Mouse (Mus musculus) E14TG2a.4 (cell line): Measurements from ENCODE around the gene Serpinb1b.
A peak's percentile ranks its signal among the peaks of the same experiment; 100 is the strongest.

Experiments
- H3K27me3 ChIP-seq: 2 replicates; pipeline ENCODE4 v1.6.1; 2014; ENCODE audit warnings: low read length, control low read depth; ENCODE audit not compliant: insufficient read depth
- H3K36me3 ChIP-seq: 2 replicates; pipeline ENCODE4 v1.6.1; 2014; ENCODE audit warnings: low read length, control low read depth; ENCODE audit not compliant: insufficient read depth
- H3K4me1 ChIP-seq: replicated peaks from 2 replicates; pipeline ENCODE4 v1.6.1; 2014; ENCODE audit warnings: low read depth, low read length, control low read depth
- H3K4me3 ChIP-seq: replicated peaks from 2 replicates; pipeline ENCODE4 v1.5.1; 2014; ENCODE audit warnings: mild to moderate bottlenecking, low read length
- H3K9me3 ChIP-seq: 2 replicates; pipeline ENCODE4 v1.6.1; 2014; ENCODE audit warnings: low read length, control low read depth
- CTCF ChIP-seq: conservative IDR thresholded peaks from 2 replicates; pipeline ENCODE4 v1.5.1; 2014; ENCODE audit warnings: low read length
- NANOG ChIP-seq: IDR thresholded peaks from 2 replicates; pipeline ENCODE4 v1.6.1; 2014; ENCODE audit warnings: borderline replicate concordance, low read length, mixed read lengths
- POU5F1 ChIP-seq: IDR thresholded peaks from 2 replicates; pipeline ENCODE4 v1.6.1; 2014; ENCODE audit warnings: low read length, borderline replicate concordance

The Serpinb1b gene

GRCm38 (mm10) chr13:33067387-33067977, 10.9 kb upstream of the Serpinb1b start:
- Histone ChIP-seq H3K4me3 (no peak overlapping the region), H3K27me3 (no peaks in the 10 kb centered on the region), H3K4me1 (no peaks in the 10 kb centered on the region), H3K36me3 (no peaks in the 10 kb centered on the region), H3K9me3 (peaks cover 31% of the 10 kb centered on the region)
- TF ChIP-seq CTCF (no peak), NANOG (no peak), POU5F1 (no peak)

- Histone ChIP-seq H3K9me3 (peaks cover 24% of the 10 kb centered on the region), H3K4me3 (no peak overlapping the region), H3K27me3 (no peaks in the 10 kb centered on the region), H3K36me3 (no peaks in the 10 kb centered on the region), H3K4me1 (no peaks in the 10 kb centered on the region)
- TF ChIP-seq NANOG (no peak), CTCF (no peak), POU5F1 (no peak)
Observed at GRCm38 (mm10) chr13:33068164-33068563, 10.2 kb upstream of the Serpinb1b start.

GRCm38 (mm10) chr13:33071776-33072175, 6.6 kb upstream of the Serpinb1b start:
- Histone ChIP-seq H3K4me1 (no peaks in the 10 kb centered on the region), H3K36me3 (no peaks in the 10 kb centered on the region)
- TF ChIP-seq POU5F1 (no peak), NANOG (no peak), CTCF (no peak)

GRCm38 (mm10) chr13:33074029-33074428, 4.3 kb upstream of the Serpinb1b start:
- Histone ChIP-seq H3K4me1 (peaks cover 3% of the 10 kb centered on the region; the same call in 1 of the 2 replicates), H3K9me3 (peaks cover 7% of the 10 kb centered on the region; the same call in 1 of the 2 replicates), H3K36me3 (no peaks in the 10 kb centered on the region), H3K27me3 (no peaks in the 10 kb centered on the region), H3K4me3 (no peak overlapping the region)
- TF ChIP-seq POU5F1, result no peak
- TF ChIP-seq CTCF, result peak; percentile 19; the same call in 1 of the 2 replicates

More at GRCm38 (mm10) chr13:33071776-33072175, 6.6 kb upstream of the Serpinb1b start:
- H3K4me3 ChIP-seq, result no peak overlapping the region
- peaks cover 7% of the 10 kb centered on the region; the same call in 1 of the 2 replicates for H3K9me3 ChIP-seq
- H3K27me3 ChIP-seq, result no peaks in the 10 kb centered on the region

GRCm38 (mm10) chr13:33076247-33076646, 2.1 kb upstream of the Serpinb1b start:
- Histone ChIP-seq H3K9me3 (no peaks in the 10 kb centered on the region), H3K4me3 (no peak overlapping the region), H3K4me1 (peaks cover 18% of the 10 kb centered on the region), H3K27me3 (no peaks in the 10 kb centered on the region), H3K36me3 (no peaks in the 10 kb centered on the region)
- TF ChIP-seq NANOG (no peak), CTCF (no peak)

GRCm38 (mm10) chr13:33077026-33077685, 1.2 kb upstream of the Serpinb1b start:
- no peak for TF ChIP-seq NANOG
- no peak for TF ChIP-seq POU5F1
- no peak for TF ChIP-seq CTCF
- no peak overlapping the region for H3K4me3 ChIP-seq
- no peaks in the 10 kb centered on the region for H3K9me3 ChIP-seq
- peaks cover 18% of the 10 kb centered on the region for H3K4me1 ChIP-seq
- no peaks in the 10 kb centered on the region for H3K36me3 ChIP-seq
- H3K27me3 ChIP-seq, result no peaks in the 10 kb centered on the region

- H3K27me3 ChIP-seq, result peaks cover 3% of the 10 kb centered on the region; the same call in 1 of the 2 replicates
- TF ChIP-seq NANOG (no peak), CTCF (peak; percentile 36), POU5F1 (no peak)
- no peak overlapping the region for H3K4me3 ChIP-seq
- peaks cover 18% of the 10 kb centered on the region for H3K4me1 ChIP-seq
- no peaks in the 10 kb centered on the region for H3K9me3 ChIP-seq
- no peaks in the 10 kb centered on the region for H3K36me3 ChIP-seq
Observed at GRCm38 (mm10) chr13:33079391-33079790, 1.0 kb downstream of the Serpinb1b start.

- no peaks in the 10 kb centered on the region for H3K9me3 ChIP-seq
- H3K36me3 ChIP-seq, result no peaks in the 10 kb centered on the region
- peaks cover 3% of the 10 kb centered on the region; the same call in 1 of the 2 replicates for H3K27me3 ChIP-seq
- TF ChIP-seq CTCF (peak; percentile 34), NANOG (peak; percentile 47; the same call in 1 of the 2 replicates), POU5F1 (no peak)
- no peak overlapping the region for H3K4me3 ChIP-seq
- H3K4me1 ChIP-seq, result peaks cover 19% of the 10 kb centered on the region
Observed at GRCm38 (mm10) chr13:33080356-33080755, 2.0 kb downstream of the Serpinb1b start.
